Mouse (Mus musculus) erythroblast, embryonic 14.5 days (primary cell): Measurements from ENCODE around the gene Add3.

Source experiments
- GATA1 ChIP-seq: IDR thresholded peaks from 2 replicates; pipeline ENCODE4 v1.6.1; 2012; ENCODE audit warnings: low read length, inconsistent platforms, mixed read lengths
- TAL1 ChIP-seq: IDR thresholded peaks from 3 replicates; pipeline ENCODE4 v1.6.1; 2012; ENCODE audit warnings: low read length, inconsistent platforms, mixed read lengths

GRCm38 (mm10) chr19:53130399-53131175, 9.7 kb upstream of the Add3 start:
- TF ChIP-seq GATA1, result no peak
- no peak for TF ChIP-seq TAL1
